Mouse (Mus musculus) kidney, adult 2 months (tissue): Measurements from ENCODE around the gene Scp2.

Experiments used
- CTCF ChIP-seq: fragments of 200-500 bp; conservative IDR thresholded peaks from 2 replicates; pipeline ENCODE4 v1.5.1; 2011; ENCODE audit warnings: low read depth, mild to moderate bottlenecking, control low read depth, low read length, moderate library complexity, mixed read lengths; ENCODE audit not compliant: insufficient read depth, insufficient read length
- POLR2A ChIP-seq: fragments of 200-500 bp; IDR thresholded peaks from one replicate; pipeline ENCODE4 v1.6.1; 2011; ENCODE audit warnings: low read depth, low read length, control low read depth

GRCm38 (mm10) chr4:108128339-108128738 lies 16.5 kb downstream of the Scp2 start:
- TF ChIP-seq CTCF (no peak), POLR2A (no peak)
